Mouse (Mus musculus): ENCODE results near the gene Ntng2. TPM values are rescaled to one million over a fixed set of nuclear protein-coding genes. Genes with fewer than 3 reads are reported as not detected.

The Ntng2 gene
- total and polyA plus RNA-seq, 3 experiments = 5.4 to 19.1 TPM; not detected in 1

DNA sequence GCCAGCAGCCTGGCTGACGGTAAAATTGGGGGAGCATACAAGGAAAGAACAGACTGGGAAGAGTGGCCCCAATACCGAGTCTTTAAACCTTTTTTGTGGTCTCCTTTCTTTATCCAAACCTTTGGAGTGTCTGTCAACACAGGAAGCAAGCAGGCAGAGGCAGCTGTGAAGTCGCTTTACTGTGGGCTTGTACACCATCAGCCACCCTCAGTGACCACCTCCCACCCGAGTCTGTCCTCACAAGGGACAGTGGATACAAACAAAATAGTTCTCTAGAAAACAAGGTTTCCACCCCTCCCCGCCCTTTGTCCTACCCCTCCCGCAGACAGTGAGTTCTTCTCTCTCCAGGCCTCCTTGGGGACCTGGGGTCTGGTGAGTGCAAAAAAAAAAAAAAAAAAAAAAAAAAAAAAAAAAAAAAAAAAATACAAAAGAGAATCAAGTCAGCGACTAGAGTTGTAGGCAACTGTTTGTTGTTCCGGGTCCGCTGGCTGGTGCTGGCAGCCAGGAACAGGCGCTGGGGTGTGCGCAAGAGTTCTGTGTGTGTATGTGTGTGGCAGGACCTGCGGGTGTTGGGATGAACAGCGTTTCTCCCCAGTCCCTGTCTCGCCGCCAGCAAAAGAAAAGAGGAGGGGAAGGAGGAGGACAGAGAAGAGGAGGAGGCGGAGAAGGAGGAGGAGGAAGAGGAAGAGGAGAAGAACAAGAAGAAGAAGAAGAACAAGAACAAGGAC, 58.8 kb downstream of the Ntng2 start:
- no peaks in the 10 kb centered on the region for H3K4me1 ChIP-seq (ENCODE audit: control insufficient read depth in 1 of 2, insufficient read depth in 2 of 2, low read length in 2 of 2)
- no peaks in the 10 kb centered on the region for H3K36me3 ChIP-seq (ENCODE audit: control insufficient read depth in 1 of 2, insufficient read depth in 2 of 2, low read length in 2 of 2)
- no peaks in the 10 kb centered on the region for H3K9me3 ChIP-seq (replicated peaks; ENCODE audit: insufficient read depth, low read length)
- H3K79me2 ChIP-seq (ENCODE audit: control insufficient read depth, insufficient read depth, low read length, poor library complexity) = no peaks in the 10 kb centered on the region
- H3K4me3 ChIP-seq (ENCODE audit: control insufficient read depth in 1 of 2, insufficient read depth in 1 of 2, low read depth in 2 of 2, low read length in 2 of 2) = no peak overlapping the region
- no peak overlapping the region for H3K9ac ChIP-seq (ENCODE audit: control insufficient read depth, low read depth, low read length, poor library complexity, severe bottlenecking)
- TF ChIP-seq CHD1 (IDR thresholded peaks at IDR 0.05; ENCODE audit: low read depth, low read length) = no peak
- TF ChIP-seq ZNF384 (IDR thresholded peaks at IDR 0.05; ENCODE audit: low read depth, low read length) = peak; percentile 21; the same call in 1 of the 2 replicates
- no peak for DNase-seq (ENCODE audit: low read depth, low spot score)
- no peaks in the 10 kb centered on the region for H3K27me3 ChIP-seq (ENCODE audit: control insufficient read depth in 1 of 2, insufficient read depth in 2 of 2, low read length in 2 of 2)
- no peak overlapping the region for H3K27ac ChIP-seq (ENCODE audit: control insufficient read depth, low read depth, low read length)

DNA sequence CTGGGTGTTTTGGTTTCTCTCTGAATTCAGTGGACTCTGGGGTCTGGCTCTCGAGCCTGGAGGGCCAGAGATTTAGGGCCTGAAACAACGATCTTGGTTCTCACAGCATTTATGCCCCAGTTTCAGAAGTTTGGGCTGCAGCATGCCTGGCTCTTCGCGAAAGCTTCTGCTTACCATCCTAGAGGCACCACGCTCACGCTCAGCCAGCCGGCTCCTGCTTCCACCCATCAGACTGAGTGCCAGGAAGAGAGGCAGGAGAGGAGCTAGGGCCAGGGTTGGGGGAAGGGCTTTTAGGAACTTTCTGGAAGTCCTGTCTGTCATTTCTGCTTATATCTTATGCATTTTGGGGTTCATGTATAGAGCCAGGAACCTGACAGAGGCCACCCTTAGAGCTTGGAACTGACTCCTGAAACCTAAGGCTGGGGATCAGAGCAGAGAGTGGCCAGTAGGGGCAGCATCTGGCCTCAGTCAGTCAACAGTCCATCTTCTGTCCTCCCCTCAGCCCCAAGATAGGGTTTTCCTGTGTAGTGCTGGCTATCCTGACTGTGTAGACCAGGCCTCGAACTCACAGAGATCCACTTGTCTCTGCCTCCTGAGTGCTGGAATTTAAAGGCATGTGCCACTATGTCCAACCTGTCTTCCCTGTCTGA, 60.1 kb downstream of the Ntng2 start:
- Histone ChIP-seq H3K27me3 (ENCODE audit: control insufficient read depth in 1 of 2, insufficient read depth in 2 of 2, low read length in 2 of 2) (no peaks in the 10 kb centered on the region), H3K27ac (ENCODE audit: control insufficient read depth, low read depth, low read length) (no peak overlapping the region), H3K9ac (ENCODE audit: control insufficient read depth, low read depth, low read length, poor library complexity, severe bottlenecking) (no peak overlapping the region), H3K4me3 (ENCODE audit: control insufficient read depth in 1 of 2, insufficient read depth in 1 of 2, low read depth in 2 of 2, low read length in 2 of 2) (no peak overlapping the region), H3K4me1 (ENCODE audit: control insufficient read depth in 1 of 2, insufficient read depth in 2 of 2, low read length in 2 of 2) (no peaks in the 10 kb centered on the region), H3K79me2 (ENCODE audit: control insufficient read depth, insufficient read depth, low read length, poor library complexity) (no peaks in the 10 kb centered on the region), H3K36me3 (ENCODE audit: control insufficient read depth in 1 of 2, insufficient read depth in 2 of 2, low read length in 2 of 2) (no peaks in the 10 kb centered on the region), H3K9me3 (replicated peaks; ENCODE audit: insufficient read depth, low read length) (no peaks in the 10 kb centered on the region)
- TF ChIP-seq CTCF (IDR thresholded peaks at IDR 0.05 in 2 of 3, conservative IDR thresholded peaks at IDR 0.05 in 1 of 3; ENCODE audit: control insufficient read depth in 1 of 3, insufficient read depth in 1 of 3, low read depth in 2 of 3, low read length in 3 of 3, poor library complexity in 1 of 3, severe bottlenecking in 1 of 3) (peak; percentile 29 to 38 (median 30); a peak in 5 of 6 replicates), GABPA (IDR thresholded peaks at IDR 0.05; ENCODE audit: low read depth, low read length) (no peak)
- DNase-seq (ENCODE audit: low read depth, low spot score) = no peak

DNA sequence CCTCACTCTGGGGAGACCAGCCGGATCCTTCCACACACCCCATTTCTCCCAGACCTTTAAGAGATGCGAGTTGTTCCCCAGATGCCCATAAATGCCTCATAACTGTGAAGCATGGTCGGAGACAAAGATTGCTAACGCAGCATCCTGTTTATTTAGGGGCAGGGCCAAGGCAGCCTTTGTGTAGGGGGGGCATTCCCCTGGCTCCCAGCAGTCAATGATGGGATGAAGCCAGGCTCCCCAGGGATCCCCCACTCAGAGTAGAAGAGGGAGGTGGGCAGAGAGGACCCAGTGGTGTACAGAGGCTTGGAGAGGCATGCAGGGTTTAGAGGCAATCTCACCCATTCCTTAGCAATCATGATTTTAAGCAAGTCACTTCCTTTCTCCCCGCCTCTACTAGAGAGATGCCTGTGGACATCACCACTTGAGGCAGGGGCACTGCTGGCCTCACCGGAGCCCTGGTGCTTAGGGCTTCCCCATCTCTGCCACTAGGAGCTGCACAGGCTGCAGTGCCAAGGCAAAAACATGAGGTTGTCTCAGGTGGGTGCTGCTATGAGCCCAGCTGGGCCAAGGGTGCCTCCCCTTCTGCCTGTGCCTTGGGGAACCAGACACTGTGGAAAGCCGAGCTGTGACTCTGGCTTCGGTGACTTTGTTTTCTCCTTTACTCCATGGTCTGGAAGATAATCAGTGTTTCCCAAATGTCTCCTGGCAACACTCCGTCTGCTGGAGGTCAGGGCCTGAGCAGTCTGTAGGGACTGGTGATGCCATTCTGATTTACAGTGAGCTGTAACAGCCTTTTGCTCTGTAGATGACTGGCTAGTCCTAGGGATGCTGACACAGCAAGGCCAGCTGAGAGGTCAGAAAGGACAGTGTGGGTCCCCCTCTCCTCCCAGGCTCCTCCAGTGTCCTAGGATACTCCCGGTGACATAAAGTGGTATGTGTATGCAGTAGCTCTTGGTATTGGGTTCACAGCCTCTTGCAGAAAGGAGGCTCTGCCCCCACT, 61.3 kb downstream of the Ntng2 start:
- Histone ChIP-seq H3K9ac (ENCODE audit: control insufficient read depth, low read depth, low read length, poor library complexity, severe bottlenecking) (no peak overlapping the region), H3K4me3 (ENCODE audit: control insufficient read depth in 1 of 2, insufficient read depth in 1 of 2, low read depth in 2 of 2, low read length in 2 of 2) (no peak overlapping the region), H3K79me2 (ENCODE audit: control insufficient read depth, insufficient read depth, low read length, poor library complexity) (no peaks in the 10 kb centered on the region), H3K27ac (ENCODE audit: control insufficient read depth, low read depth, low read length) (no peak overlapping the region), H3K36me3 (ENCODE audit: control insufficient read depth in 1 of 2, insufficient read depth in 2 of 2, low read length in 2 of 2) (no peaks in the 10 kb centered on the region), H3K4me1 (ENCODE audit: control insufficient read depth in 1 of 2, insufficient read depth in 2 of 2, low read length in 2 of 2) (no peaks in the 10 kb centered on the region), H3K9me3 (replicated peaks; ENCODE audit: insufficient read depth, low read length) (no peaks in the 10 kb centered on the region), H3K27me3 (ENCODE audit: control insufficient read depth in 1 of 2, insufficient read depth in 2 of 2, low read length in 2 of 2) (no peaks in the 10 kb centered on the region)
- DNase-seq (ENCODE audit: low read depth, low spot score) = no peak
- TF ChIP-seq SMC3 (IDR thresholded peaks at IDR 0.05; ENCODE audit: low read depth, low read length) (no peak), MAFK (IDR thresholded peaks at IDR 0.05; ENCODE audit: borderline replicate concordance, low read depth, low read length) (no peak), CHD2 (IDR thresholded peaks at IDR 0.05; ENCODE audit: low read length) (no peak), MAX (IDR thresholded peaks at IDR 0.05; ENCODE audit: low read length) (no peak), TAL1 (IDR thresholded peaks at IDR 0.05; ENCODE audit: low read length) (no peak), MYC (IDR thresholded peaks at IDR 0.05; ENCODE audit: low read depth, low read length) (no peak), USF2 (IDR thresholded peaks at IDR 0.05; ENCODE audit: borderline replicate concordance in 1 of 2, insufficient read depth in 1 of 2, low read depth in 1 of 2, low read length in 2 of 2) (no peak), POLR2AphosphoS2 (IDR thresholded peaks at IDR 0.05; ENCODE audit: low read length) (no peak), CHD1 (IDR thresholded peaks at IDR 0.05; ENCODE audit: low read depth, low read length) (no peak), RAD21 (IDR thresholded peaks at IDR 0.05; ENCODE audit: low read depth, low read length) (no peak), POLR2A (IDR thresholded peaks at IDR 0.05; ENCODE audit: control insufficient read depth in 1 of 2, insufficient read depth in 1 of 2, low read depth in 1 of 2, low read length in 2 of 2, poor library complexity in 1 of 2) (no peak), MEF2A (IDR thresholded peaks at IDR 0.05; ENCODE audit: extremely low read depth, insufficient replicate concordance, low read depth, low read length, poor library complexity, severe bottlenecking) (no peak), GABPA (IDR thresholded peaks at IDR 0.05; ENCODE audit: low read depth, low read length) (no peak)

All from MEL (cell line).